Mouse (Mus musculus): ENCODE measurements around the gene Zfp213. TPM values are rescaled to one million over a fixed set of nuclear protein-coding genes. Genes with fewer than 3 reads are reported as not detected.
"Not testable (repeated sequence)": the region's sequence is repeated elsewhere in the genome, so short reads cannot be mapped to it uniquely, and the experiment has no call there.

The Zfp213 gene
- polyA plus RNA-seq, 1 experiment from 2014 or later = 8.9 TPM

DNA sequence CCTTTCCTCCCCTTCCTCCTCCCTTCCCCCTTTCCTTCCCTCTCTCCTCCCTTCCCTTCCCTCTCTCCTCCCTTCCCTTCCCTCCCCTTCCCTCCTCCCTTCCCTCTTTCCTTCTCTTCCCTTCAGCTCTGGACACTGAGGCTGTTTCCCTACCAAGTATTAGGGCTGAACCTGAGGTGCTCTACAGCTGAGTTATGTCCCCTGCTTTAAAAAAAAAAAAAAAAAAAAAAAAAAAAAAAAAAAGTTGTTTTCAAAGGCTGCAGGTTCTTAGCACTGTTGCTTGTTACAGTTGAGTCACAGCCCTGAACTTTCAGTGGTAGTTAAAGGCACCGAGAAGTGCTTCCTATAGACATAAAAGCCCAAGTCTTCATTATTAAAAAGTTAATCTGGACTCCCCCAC lies 32.6 kb downstream of the Zfp213 start:
- 38% methylated on average over 1 of the region's 1 CpGs for WGBS
- H3K9ac ChIP-seq (ENCODE audit: low read length); H3K36me3 ChIP-seq (ENCODE audit: control insufficient read depth, insufficient read depth, low read length); H3K4me2 ChIP-seq (replicated peaks; ENCODE audit: low read depth); DNase-seq (ENCODE audit: low spot score); H3K4me3 ChIP-seq (ENCODE audit: low read depth, low read length); H3K9me3 ChIP-seq (ENCODE audit: control insufficient read depth, low read length); ATAC-seq (ENCODE audit: low FRiP score, low TSS enrichment); H3K27me3 ChIP-seq (ENCODE audit: control insufficient read depth, insufficient read depth, low read length); H3K27ac ChIP-seq (replicated peaks); H3K4me1 ChIP-seq (replicated peaks; ENCODE audit: control insufficient read depth, insufficient read depth): not testable (repeated sequence)

DNA sequence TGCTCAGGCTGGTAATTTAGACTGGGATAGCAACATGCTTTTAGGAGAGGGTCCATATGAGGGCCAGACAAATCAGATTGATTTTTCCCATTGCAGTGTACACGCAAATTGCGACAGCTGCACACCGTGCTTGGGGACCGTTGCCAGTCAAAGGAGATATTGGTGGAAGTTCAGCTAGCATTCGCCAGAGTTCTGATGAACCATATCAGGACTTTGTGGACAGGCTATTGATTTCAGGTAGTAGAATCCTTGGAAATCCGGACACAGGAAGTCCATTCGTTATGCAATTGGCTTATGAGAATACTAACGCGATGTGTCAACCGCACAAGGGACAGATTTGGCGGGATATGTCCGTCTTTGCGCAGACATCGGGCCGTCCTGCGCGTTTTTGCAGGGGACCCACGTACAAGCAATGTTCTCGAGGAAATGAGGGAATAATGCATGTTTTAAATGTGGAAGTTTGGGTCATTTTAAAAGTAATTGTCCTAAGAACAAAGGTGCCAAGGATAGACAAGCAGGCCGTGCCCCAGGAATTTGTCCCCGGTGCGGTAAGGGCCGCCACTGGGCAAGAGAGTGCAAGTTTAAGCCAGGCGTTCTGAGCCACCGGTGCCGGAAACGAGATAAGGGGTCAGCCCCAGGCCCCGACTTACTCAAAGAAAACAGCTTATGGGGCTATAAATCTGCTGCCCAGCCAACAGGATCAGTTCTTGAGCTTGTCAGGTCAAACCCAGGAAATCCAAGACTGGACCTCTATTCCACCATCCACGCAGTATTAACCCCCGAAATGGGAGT lies 40.9 kb downstream of the Zfp213 start:
- H3K9me3 ChIP-seq (ENCODE audit: control insufficient read depth, low read length); H3K27ac ChIP-seq (replicated peaks); H3K4me2 ChIP-seq (replicated peaks; ENCODE audit: low read depth); H3K27me3 ChIP-seq (ENCODE audit: control insufficient read depth, insufficient read depth, low read length); H3K4me1 ChIP-seq (replicated peaks; ENCODE audit: control insufficient read depth, insufficient read depth); ATAC-seq (ENCODE audit: low FRiP score, low TSS enrichment); DNase-seq (ENCODE audit: low spot score); H3K9ac ChIP-seq (ENCODE audit: low read length); H3K4me3 ChIP-seq (ENCODE audit: low read depth, low read length); H3K36me3 ChIP-seq (ENCODE audit: control insufficient read depth, insufficient read depth, low read length): not testable (repeated sequence)
- WGBS = 66% methylated on average over 30 of the region's 30 CpGs

- no peaks in the 10 kb centered on the region for H3K4me1 ChIP-seq (replicated peaks; ENCODE audit: control insufficient read depth, insufficient read depth)
- no peaks in the 10 kb centered on the region for H3K36me3 ChIP-seq (ENCODE audit: control insufficient read depth, insufficient read depth, low read length)
- WGBS = 72% methylated on average over 2 of the region's 2 CpGs
- no peak overlapping the region for H3K4me3 ChIP-seq (ENCODE audit: low read depth, low read length)
- DNase-seq (ENCODE audit: low spot score) (no peak), ATAC-seq (ENCODE audit: low FRiP score, low TSS enrichment) (peak; percentile 67; the same call in 1 of the 2 replicates)
- H3K9ac ChIP-seq (ENCODE audit: low read length) = no peak overlapping the region
- no peaks in the 10 kb centered on the region for H3K27me3 ChIP-seq (ENCODE audit: control insufficient read depth, insufficient read depth, low read length)
- TF ChIP-seq CTCF (IDR thresholded peaks at IDR 0.05; ENCODE audit: low read depth) (no peak), EP300 (optimal IDR thresholded peaks at IDR 0.05) (no peak)
- H3K4me2 ChIP-seq (replicated peaks; ENCODE audit: low read depth) = no peak overlapping the region
- H3K27ac ChIP-seq (replicated peaks) = no peak overlapping the region
- H3K9me3 ChIP-seq (ENCODE audit: control insufficient read depth, low read length) = peaks cover 4% of the 10 kb centered on the region; the same call in 1 of the 2 replicates
Observed at GRCm38 (mm10) chr17:23518701-23519423, 45.2 kb downstream of the Zfp213 start.

Other genes starting within 250 kb of the Zfp213 start
- gene Vmn2r115, start 220.5 kb downstream of the Zfp213 start, polyA plus RNA-seq (2015; fragmentation: Nextera tagmentation; extraction: Ambion mirVana) = 0.01 TPM in 1 of 2 replicates, not detected in the other
- gene Vmn2r116, start 179.6 kb downstream of the Zfp213 start, polyA plus RNA-seq (2015; fragmentation: Nextera tagmentation; extraction: Ambion mirVana) = not detected in 2 replicates
- gene Vmn2r117, start 84.5 kb downstream of the Zfp213 start, polyA plus RNA-seq (2015; fragmentation: Nextera tagmentation; extraction: Ambion mirVana) = not detected in 2 replicates
- 4.0 and 5.7 TPM in 2 replicates for gene Zfp13, start 35.2 kb upstream of the Zfp213 start, polyA plus RNA-seq (2015; fragmentation: Nextera tagmentation; extraction: Ambion mirVana)
- gene Zscan10, start 36.6 kb upstream of the Zfp213 start, polyA plus RNA-seq (2015; fragmentation: Nextera tagmentation; extraction: Ambion mirVana) = 0.05 TPM in 1 of 2 replicates, not detected in the other
- gene Mmp25, start 81.0 kb upstream of the Zfp213 start, polyA plus RNA-seq (2015; fragmentation: Nextera tagmentation; extraction: Ambion mirVana) = 0.12 and 0.18 TPM in 2 replicates
- 50.9 and 58.2 TPM in 2 replicates for gene Bicdl2, start 96.3 kb upstream of the Zfp213 start, polyA plus RNA-seq (2015; fragmentation: Nextera tagmentation; extraction: Ambion mirVana)
- gene Hcfc1r1, start 109.4 kb upstream of the Zfp213 start, polyA plus RNA-seq (2015; fragmentation: Nextera tagmentation; extraction: Ambion mirVana) = 183 and 186 TPM in 2 replicates
- 17.7 and 18.1 TPM in 2 replicates for gene Thoc6, start 109.6 kb upstream of the Zfp213 start, polyA plus RNA-seq (2015; fragmentation: Nextera tagmentation; extraction: Ambion mirVana)
- 33.5 and 33.7 TPM in 2 replicates for gene Tnfrsf12a, start 113.2 kb upstream of the Zfp213 start, polyA plus RNA-seq (2015; fragmentation: Nextera tagmentation; extraction: Ambion mirVana)
- 3.0 and 3.2 TPM in 2 replicates for gene Cldn6, start 115.0 kb upstream of the Zfp213 start, polyA plus RNA-seq (2015; fragmentation: Nextera tagmentation; extraction: Ambion mirVana)
- gene Cldn9, start 119.8 kb upstream of the Zfp213 start, polyA plus RNA-seq (2015; fragmentation: Nextera tagmentation; extraction: Ambion mirVana) = 0.79 and 0.92 TPM in 2 replicates
- gene 1520401A03Rik, start 158.5 kb upstream of the Zfp213 start, polyA plus RNA-seq (2015; fragmentation: Nextera tagmentation; extraction: Ambion mirVana) = 0.04 and 0.16 TPM in 2 replicates
- 17.1 and 17.6 TPM in 2 replicates for gene Pkmyt1, start 162.1 kb upstream of the Zfp213 start, polyA plus RNA-seq (2015; fragmentation: Nextera tagmentation; extraction: Ambion mirVana)
- gene Paqr4, start 176.6 kb upstream of the Zfp213 start, polyA plus RNA-seq (2015; fragmentation: Nextera tagmentation; extraction: Ambion mirVana) = 26.3 and 28.0 TPM in 2 replicates
- 2.7 and 3.0 TPM in 2 replicates for gene Kremen2, start 181.6 kb upstream of the Zfp213 start, polyA plus RNA-seq (2015; fragmentation: Nextera tagmentation; extraction: Ambion mirVana)
- gene Flywch1, start 207.4 kb upstream of the Zfp213 start, polyA plus RNA-seq (2015; fragmentation: Nextera tagmentation; extraction: Ambion mirVana) = 24.2 and 27.3 TPM in 2 replicates
- 15.9 and 16.4 TPM in 2 replicates for gene Flywch2, start 221.8 kb upstream of the Zfp213 start, polyA plus RNA-seq (2015; fragmentation: Nextera tagmentation; extraction: Ambion mirVana)
- 211 and 215 TPM in 2 replicates for gene Srrm2, start 226.3 kb upstream of the Zfp213 start, polyA plus RNA-seq (2015; fragmentation: Nextera tagmentation; extraction: Ambion mirVana)